Mouse (Mus musculus) bone marrow, adult 2 months (tissue): ENCODE measurements around the gene Cep72. TPM values are rescaled to one million over a fixed set of nuclear protein-coding genes. Genes with fewer than 3 reads are reported as not detected.

ENCODE experiments used
- H3K27ac ChIP-seq: fragments of 200-500 bp; 2 replicates; pipeline ENCODE4 v1.5.1; 2012; ENCODE audit warnings: low read depth, mild to moderate bottlenecking, control low read depth, inconsistent platforms, low read length; ENCODE audit not compliant: control insufficient read depth, poor library complexity, insufficient read depth
- H3K4me1 ChIP-seq: fragments of 200-500 bp; 2 replicates; pipeline ENCODE4 v1.6.1; 2011; ENCODE audit warnings: low read length; ENCODE audit not compliant: control insufficient read depth, insufficient read depth
- H3K4me3 ChIP-seq: fragments of 200-500 bp; replicated peaks from 2 replicates; pipeline ENCODE3; 2011; ENCODE audit warnings: mild to moderate bottlenecking, low read depth, low read length, control low read depth; ENCODE audit not compliant: control insufficient read depth
- CTCF ChIP-seq: fragments of 200-500 bp; IDR thresholded peaks from 2 replicates; pipeline ENCODE4 v1.5.1; 2011; ENCODE audit warnings: low read length, control low read depth; ENCODE audit not compliant: control insufficient read depth, insufficient read depth
- POLR2A ChIP-seq: fragments of 200-500 bp; IDR thresholded peaks from 2 replicates; pipeline ENCODE4 v1.6.1; 2011; ENCODE audit warnings: low read depth, mild to moderate bottlenecking, control low read depth, low read length, borderline replicate concordance; ENCODE audit not compliant: control insufficient read depth
- WGBS: fragments of 180-500 bp; shearing (Covaris S2); methylation state at CpG from one replicate; pipeline ENCODE4 v1.1.7; 2018; 5-methylcytosine and 5-hydroxymethylcytosine counted together
- polyA plus RNA-seq: library from polyadenylated mRNA; stranded (reverse); fragments of >200 nt; gene quantifications from 2 replicates; pipeline ENCODE4 v1.2.4, GENCODE M21; 2011; ENCODE audit warnings: low replicate concordance; ENCODE audit not compliant: missing spikeins, insufficient read depth, insufficient read length

The Cep72 gene
- polyA plus RNA-seq, 1 experiment: 3.8 TPM

GRCm38 (mm10) chr13:74056194-74056593 lies 5.9 kb downstream of the Cep72 start:
- 76% methylated on average over 1 of the region's 1 CpGs for WGBS
- no peaks in the 10 kb centered on the region for H3K4me1 ChIP-seq
- no peak overlapping the region for H3K4me3 ChIP-seq
- no peak overlapping the region for H3K27ac ChIP-seq
- no peak for TF ChIP-seq CTCF
- TF ChIP-seq POLR2A: no peak

- no peak overlapping the region for H3K4me3 ChIP-seq
- 51% methylated on average over 3 of the region's 3 CpGs for WGBS
- H3K4me1 ChIP-seq: no peaks in the 10 kb centered on the region
- H3K27ac ChIP-seq: no peak overlapping the region
- TF ChIP-seq CTCF: no peak
- TF ChIP-seq POLR2A: no peak
Observed at GRCm38 (mm10) chr13:74039926-74040325, 22.2 kb downstream of the Cep72 start.

GRCm38 (mm10) chr13:74035776-74036175 lies 26.3 kb downstream of the Cep72 start:
- Histone ChIP-seq H3K4me1 (no peaks in the 10 kb centered on the region), H3K4me3 (no peak overlapping the region), H3K27ac (no peak overlapping the region)
- TF ChIP-seq POLR2A: no peak
- no peak for TF ChIP-seq CTCF
- 94% methylated on average over 2 of the region's 2 CpGs for WGBS

GRCm38 (mm10) chr13:74034756-74035155 lies 27.3 kb downstream of the Cep72 start:
- WGBS: 89% methylated on average over 2 of the region's 2 CpGs
- no peak for TF ChIP-seq CTCF
- TF ChIP-seq POLR2A: no peak
- Histone ChIP-seq H3K4me1 (no peaks in the 10 kb centered on the region), H3K27ac (no peak overlapping the region), H3K4me3 (no peak overlapping the region)

GRCm38 (mm10) chr13:74031133-74031532 lies 31.0 kb downstream of the Cep72 start:
- H3K4me3 ChIP-seq: no peak overlapping the region
- WGBS: 89% methylated on average over 8 of the region's 8 CpGs
- TF ChIP-seq CTCF (no peak), POLR2A (no peak)
- H3K4me1 ChIP-seq: no peaks in the 10 kb centered on the region
- H3K27ac ChIP-seq: no peak overlapping the region

GRCm38 (mm10) chr13:74030691-74031090 lies 31.4 kb downstream of the Cep72 start:
- TF ChIP-seq CTCF: no peak
- TF ChIP-seq POLR2A: no peak
- Histone ChIP-seq H3K27ac (no peak overlapping the region), H3K4me3 (no peak overlapping the region), H3K4me1 (no peaks in the 10 kb centered on the region)
- WGBS: 90% methylated on average over 7 of the region's 7 CpGs

GRCm38 (mm10) chr13:74029013-74029412 lies 33.1 kb downstream of the Cep72 start:
- no peaks in the 10 kb centered on the region for H3K4me1 ChIP-seq
- WGBS: 43% methylated on average over 2 of the region's 2 CpGs

GRCm38 (mm10) chr13:74028116-74028515 lies 34.0 kb downstream of the Cep72 start:
- no peak overlapping the region for H3K4me3 ChIP-seq
- no peaks in the 10 kb centered on the region for H3K4me1 ChIP-seq
- 74% methylated on average over 2 of the region's 2 CpGs for WGBS
- TF ChIP-seq CTCF: no peak
- no peak overlapping the region for H3K27ac ChIP-seq

More at GRCm38 (mm10) chr13:74029013-74029412, 33.1 kb downstream of the Cep72 start:
- no peak overlapping the region for H3K4me3 ChIP-seq
- H3K27ac ChIP-seq: no peak overlapping the region
- no peak for TF ChIP-seq POLR2A
- TF ChIP-seq CTCF: no peak

- Histone ChIP-seq H3K4me3 (no peak overlapping the region), H3K4me1 (no peaks in the 10 kb centered on the region), H3K27ac (no peak overlapping the region)
- TF ChIP-seq CTCF: 0 out of 2 replicates have a peak, but pooled peaks have one; percentile 20
- no peak for TF ChIP-seq POLR2A
- WGBS: 39% methylated on average over 2 of the region's 2 CpGs
Observed at GRCm38 (mm10) chr13:74026215-74026614, 35.9 kb downstream of the Cep72 start.
